Mouse (Mus musculus): ENCODE measurements at regions not wholly inside any gene's neighbourhood (a gene's known extent, or its start where the extent isn't known, plus 50 kb on each side); places are given as distances from the start of the nearest gene placed in this dataset.

- Histone ChIP-seq H3K4me2 (no peak overlapping the region), H3K27me3 (no peaks in the 10 kb centered on the region), H3K36me3 (no peaks in the 10 kb centered on the region), H3K4me1 (replicated peaks) (no peaks in the 10 kb centered on the region), H3K4me3 (no peak overlapping the region), H3K27ac (replicated peaks) (no peak overlapping the region), H3K9ac (no peak overlapping the region), H3K9me3 (no peaks in the 10 kb centered on the region)
- no peak for ATAC-seq (ENCODE audit: low FRiP score, low read depth)
- 62% methylated on average over 4 of the region's 4 CpGs for WGBS
These were observed 113.9 kb downstream of the Gm10131 start for GRCm38 (mm10) chr8:33997676-33998075.

- 75% methylated on average over 11 of the region's 11 CpGs for WGBS
- Histone ChIP-seq H3K4me2 (no peak overlapping the region), H3K27me3 (no peaks in the 10 kb centered on the region), H3K36me3 (no peaks in the 10 kb centered on the region), H3K27ac (replicated peaks) (no peak overlapping the region), H3K9ac (no peak overlapping the region), H3K4me3 (no peak overlapping the region), H3K9me3 (no peaks in the 10 kb centered on the region), H3K4me1 (replicated peaks) (peaks cover 8% of the 10 kb centered on the region; the same call in 1 of the 2 replicates)
- no peak for ATAC-seq (ENCODE audit: low FRiP score, low read depth)
These were observed 118.6 kb downstream of the Gm10131 start for GRCm38 (mm10) chr8:33992946-33993345.

GRCm38 (mm10) chr8:33991917-33992875, 119.3 kb downstream of the Gm10131 start:
- ATAC-seq (ENCODE audit: low FRiP score, low read depth), result no peak
- Histone ChIP-seq H3K27me3 (no peaks in the 10 kb centered on the region), H3K27ac (replicated peaks) (no peak overlapping the region), H3K9me3 (no peaks in the 10 kb centered on the region), H3K4me3 (peak overlapping the region; percentile 16; the same call in 1 of the 2 replicates), H3K9ac (no peak overlapping the region), H3K4me1 (replicated peaks) (peaks cover 8% of the 10 kb centered on the region; the same call in 1 of the 2 replicates), H3K4me2 (peak overlapping the region; percentile 49), H3K36me3 (no peaks in the 10 kb centered on the region)
- WGBS, result 37% methylated on average over 12 of the region's 12 CpGs

- Histone ChIP-seq H3K4me1 (replicated peaks) (peaks cover 8% of the 10 kb centered on the region; the same call in 1 of the 2 replicates), H3K4me3 (peak overlapping the region; percentile 16; the same call in 1 of the 2 replicates), H3K36me3 (no peaks in the 10 kb centered on the region), H3K27me3 (no peaks in the 10 kb centered on the region), H3K27ac (replicated peaks) (no peak overlapping the region), H3K4me2 (peak overlapping the region; percentile 49), H3K9me3 (no peaks in the 10 kb centered on the region), H3K9ac (no peak overlapping the region)
- ATAC-seq (ENCODE audit: low FRiP score, low read depth), result no peak
- 23% methylated on average over 17 of the region's 17 CpGs for WGBS
These were observed 120.2 kb downstream of the Gm10131 start for GRCm38 (mm10) chr8:33991165-33991916.

GRCm38 (mm10) chr8:33990039-33990438, 121.5 kb downstream of the Gm10131 start:
- Histone ChIP-seq H3K4me2 (no peak overlapping the region), H3K36me3 (no peaks in the 10 kb centered on the region), H3K9me3 (no peaks in the 10 kb centered on the region), H3K27me3 (no peaks in the 10 kb centered on the region), H3K4me1 (replicated peaks) (peaks cover 8% of the 10 kb centered on the region; the same call in 1 of the 2 replicates), H3K9ac (no peak overlapping the region), H3K27ac (replicated peaks) (no peak overlapping the region), H3K4me3 (no peak overlapping the region)
- no peak for ATAC-seq (ENCODE audit: low FRiP score, low read depth)
- 76% methylated on average over 9 of the region's 9 CpGs for WGBS

- WGBS, result 75% methylated on average over 10 of the region's 10 CpGs
These were observed 123.8 kb downstream of the Gm10131 start for GRCm38 (mm10) chr8:33987755-33988104.

GRCm38 (mm10) chr8:33987091-33987754, 124.3 kb downstream of the Gm10131 start:
- Histone ChIP-seq H3K4me3 (no peak overlapping the region), H3K27ac (replicated peaks) (no peak overlapping the region), H3K36me3 (no peaks in the 10 kb centered on the region), H3K4me2 (no peak overlapping the region), H3K9me3 (no peaks in the 10 kb centered on the region), H3K9ac (no peak overlapping the region), H3K27me3 (no peaks in the 10 kb centered on the region), H3K4me1 (replicated peaks) (peaks cover 8% of the 10 kb centered on the region; the same call in 1 of the 2 replicates)
- WGBS, result 64% methylated on average over 15 of the region's 15 CpGs
- no peak for ATAC-seq (ENCODE audit: low FRiP score, low read depth)

More at GRCm38 (mm10) chr8:33987755-33988104, 123.8 kb downstream of the Gm10131 start:
- Histone ChIP-seq H3K9me3 (no peaks in the 10 kb centered on the region), H3K4me1 (replicated peaks) (peaks cover 8% of the 10 kb centered on the region; the same call in 1 of the 2 replicates), H3K36me3 (no peaks in the 10 kb centered on the region), H3K27ac (replicated peaks) (no peak overlapping the region), H3K9ac (no peak overlapping the region), H3K4me3 (no peak overlapping the region), H3K4me2 (no peak overlapping the region), H3K27me3 (no peaks in the 10 kb centered on the region)
- ATAC-seq (ENCODE audit: low FRiP score, low read depth), result no peak

- no peak overlapping the region for H3K9ac ChIP-seq
- H3K4me3 ChIP-seq, result no peak overlapping the region
- H3K27ac ChIP-seq (replicated peaks), result no peak overlapping the region
- no peaks in the 10 kb centered on the region for H3K27me3 ChIP-seq
- 90% methylated on average over 6 of the region's 6 CpGs for WGBS
- no peak for ATAC-seq (ENCODE audit: low FRiP score, low read depth)
- no peaks in the 10 kb centered on the region for H3K9me3 ChIP-seq
- H3K36me3 ChIP-seq, result no peaks in the 10 kb centered on the region
- H3K4me2 ChIP-seq, result no peak overlapping the region
- peaks cover 5% of the 10 kb centered on the region; the same call in 1 of the 2 replicates for H3K4me1 ChIP-seq (replicated peaks)
These were observed 124.9 kb downstream of the Gm10131 start for GRCm38 (mm10) chr8:33986657-33987056.

- Histone ChIP-seq H3K27me3 (no peaks in the 10 kb centered on the region), H3K4me3 (no peak overlapping the region), H3K27ac (replicated peaks) (no peak overlapping the region), H3K9me3 (no peaks in the 10 kb centered on the region), H3K4me2 (no peak overlapping the region), H3K4me1 (replicated peaks) (no peaks in the 10 kb centered on the region), H3K36me3 (no peaks in the 10 kb centered on the region), H3K9ac (no peak overlapping the region)
- 68% methylated on average over 11 of the region's 11 CpGs for WGBS
- ATAC-seq (ENCODE audit: low FRiP score, low read depth), result no peak
These were observed 126.0 kb downstream of the Gm10131 start for GRCm38 (mm10) chr8:33985430-33985977.

- no peaks in the 10 kb centered on the region; the same call in 1 of the 2 replicates for H3K4me1 ChIP-seq (replicated peaks)
- WGBS, result 76% methylated on average over 4 of the region's 4 CpGs
- no peaks in the 10 kb centered on the region for H3K9me3 ChIP-seq
- no peak for ATAC-seq (ENCODE audit: low FRiP score, low read depth)
- no peak overlapping the region for H3K4me3 ChIP-seq
- H3K4me2 ChIP-seq, result no peak overlapping the region
- no peaks in the 10 kb centered on the region for H3K27me3 ChIP-seq
- no peak overlapping the region for H3K9ac ChIP-seq
- H3K27ac ChIP-seq (replicated peaks), result no peak overlapping the region
- H3K36me3 ChIP-seq, result no peaks in the 10 kb centered on the region
These were observed 129.9 kb downstream of the Gm10131 start for GRCm38 (mm10) chr8:33981629-33982028.

GRCm38 (mm10) chr8:33980999-33981398, 130.5 kb downstream of the Gm10131 start:
- H3K4me2 ChIP-seq, result no peak overlapping the region
- H3K9me3 ChIP-seq, result no peaks in the 10 kb centered on the region
- ATAC-seq (ENCODE audit: low FRiP score, low read depth), result no peak
- H3K27ac ChIP-seq (replicated peaks), result no peak overlapping the region
- no peaks in the 10 kb centered on the region for H3K27me3 ChIP-seq
- H3K4me1 ChIP-seq (replicated peaks), result no peaks in the 10 kb centered on the region; the same call in 1 of the 2 replicates
- H3K4me3 ChIP-seq, result no peak overlapping the region
- no peak overlapping the region for H3K9ac ChIP-seq
- H3K36me3 ChIP-seq, result no peaks in the 10 kb centered on the region
- 76% methylated on average over 7 of the region's 7 CpGs for WGBS
